In genomic region chr9:40269103-40269861, GRCm38 (mm10) we compare ENCODE assay signal across 8 mouse cellular contexts. TPM values are rescaled to one million over a fixed set of nuclear protein-coding genes. Genes with fewer than 3 reads are reported as not detected.
DNase-seq lines count a peak whose midpoint lies in the region; ATAC-seq and TF ChIP-seq lines count a peak whose summit lies in the region.

Scn3b (plus strand) TSS chr9:40269217.

- no peak for ATAC-seq in erythroblast, adult 5-6 weeks (replicated peaks; ENCODE audit: low FRiP score, poor library complexity, severe bottlenecking)

- H3K9ac ChIP-seq in ES-E14 (ENCODE audit: insufficient read depth, low read depth, low read length, poor library complexity, severe bottlenecking): peak within 1 kb of the TSS; percentile 44; the same call in 1 of the 2 replicates

- no peak within 1 kb of the TSS for H3K27ac ChIP-seq in ES-E14 (ENCODE audit: insufficient read depth, low read depth, low read length, poor library complexity, severe bottlenecking)

- peak within 1 kb of the TSS; percentile 63 to 75 for H3K4me3 ChIP-seq in ES-E14 (ENCODE audit: insufficient read depth in 1 of 2, low read depth in 1 of 2, low read length in 2 of 2, poor library complexity in 1 of 2, severe bottlenecking in 1 of 2)

- in situ Hi-C loops in ES-E14 (cut with MboI; ENCODE audit: low sequenced_read_pairs in 2 of 2, unreplicated experiment in 2 of 2): no loop called here

- no peaks in the 10 kb centered on the region for H3K36me3 ChIP-seq in ES-E14 (ENCODE audit: control insufficient read depth, insufficient read depth, low read length, poor library complexity, severe bottlenecking)

- peaks cover 0 to 7% of the 10 kb centered on the region in 2 experiments; a peak in 1 of 4 replicates for H3K4me1 ChIP-seq in ES-E14 (ENCODE audit: control insufficient read depth in 2 of 2, insufficient read depth in 2 of 2, low read length in 2 of 2, poor library complexity in 1 of 2)

- no peaks in the 10 kb centered on the region for H3K9me3 ChIP-seq in ES-E14 (ENCODE audit: control insufficient read depth, insufficient read depth, low read depth, low read length)

- DNase-seq in ES-E14 (ENCODE audit: low read depth, low spot score): peak; percentile 69
- peak in 1 of 2 experiments; percentile 20 for DNase-seq in adrenal gland, postnatal 4 days (ENCODE audit: low spot score in 2 of 2)
- DNase-seq in frontal cortex, adult 2 months (ENCODE audit: extremely low spot score in 1 of 2, low spot score in 1 of 2): peak; percentile 78 to 86
- DNase-seq in heart, postnatal 4 days: peak; percentile 65
- peak; percentile 74 to 81 for DNase-seq in left cerebral cortex, adult 9 months (ENCODE audit: low spot score in 2 of 2)
- DNase-seq in lung, postnatal 4 days: peak; percentile 74 to 90
- DNase-seq in right cerebral cortex, postnatal 14 days: peak; percentile 78

TF ChIP-seq in ES-E14, 5 proteins besides CTCF, POLR2A, EP300 and RAD21:
- TF ChIP-seq ZNF384 (IDR thresholded peaks at IDR 0.05; ENCODE audit: low read depth, low read length): no peak
- no peak for TF ChIP-seq MAFK (IDR thresholded peaks at IDR 0.05; ENCODE audit: insufficient read depth, low read depth, low read length)
- TF ChIP-seq ZC3H11A (IDR thresholded peaks at IDR 0.05; ENCODE audit: borderline replicate concordance, low read depth, low read length): no peak
- no peak for TF ChIP-seq HCFC1 (IDR thresholded peaks at IDR 0.05; ENCODE audit: borderline replicate concordance, insufficient read depth, low read length)
- TF ChIP-seq CHD2 (IDR thresholded peaks at IDR 0.05; ENCODE audit: low read depth, low read length): no peak

RNA-seq across cellular contexts. Expression of gene Scn3b, which starts in this region (rescaled TPM):
- 3.1 TPM in 2 replicates for total RNA-seq in ES-E14 (2012; rRNA removed)
- total RNA-seq in adrenal gland, postnatal 4 days (2021): 10 to 100 TPM; 12.6 to 17.1 TPM
- polyA plus RNA-seq in frontal cortex, adult 2 months (2012; rRNA removed): 77.5 and 88.8 TPM in 2 replicates
- under 1 TPM; 0.67 to 0.99 TPM for total RNA-seq in heart, postnatal 4 days (2021)
- total RNA-seq in erythroblast, adult 5-6 weeks (2015; ENCODE audit: low replicate concordance): not detected in 2 replicates
- not detected in 2 replicates for total RNA-seq in erythroblast, adult 5-6 weeks (2017; ENCODE audit: low replicate concordance)

Comparison
In these comparisons a context has a peak if more than half of its experiments do, and no peak if none do; other contexts are left out.
1. Peak in DNase-seq in heart, postnatal 4 days; RNA of the gene not detected or under 1 TPM.